Mouse (Mus musculus) CH12.LX (cell line): ENCODE results near the gene Gm49388.

ENCODE experiments used
- CTCF ChIP-seq, 2 experiments: IDR thresholded peaks in 1 of 2; conservative IDR thresholded peaks in 1 of 2; 2 replicates each; pipeline ENCODE4 v1.5.1; 2011 to 2012; ENCODE audit warnings: low read depth in 2 of 2, low read length in 2 of 2, improper control_type of control experiment in 1 of 2, inconsistent platforms in 1 of 2, mild to moderate bottlenecking in 1 of 2, moderate library complexity in 1 of 2
- EP300 ChIP-seq: IDR thresholded peaks from 2 replicates; pipeline ENCODE4 v1.6.1; 2011; ENCODE audit warnings: low read length, improper control_type of control experiment
- IRF4 ChIP-seq: IDR thresholded peaks from 2 replicates; pipeline ENCODE4 v1.6.1; 2014; ENCODE audit warnings: low read depth, mild to moderate bottlenecking, inconsistent platforms, low read length, improper control_type of control experiment
- KAT2A ChIP-seq: IDR thresholded peaks from 2 replicates; pipeline ENCODE4 v1.6.1; 2012; ENCODE audit warnings: low read length, improper control_type of control experiment, inconsistent platforms; ENCODE audit not compliant: insufficient replicate concordance
- MAX ChIP-seq: IDR thresholded peaks from 2 replicates; pipeline ENCODE4 v1.6.1; 2011; ENCODE audit warnings: low read length, improper control_type of control experiment
- POLR2A ChIP-seq: IDR thresholded peaks from 2 replicates; pipeline ENCODE4 v1.6.1; 2011; ENCODE audit warnings: low read depth, mild to moderate bottlenecking, improper control_type of control experiment, low read length
- UBTF ChIP-seq: IDR thresholded peaks from 2 replicates; pipeline ENCODE4 v1.6.1; 2012; ENCODE audit warnings: low read depth, mild to moderate bottlenecking, inconsistent platforms, low read length, improper control_type of control experiment, moderate library complexity

DNA sequence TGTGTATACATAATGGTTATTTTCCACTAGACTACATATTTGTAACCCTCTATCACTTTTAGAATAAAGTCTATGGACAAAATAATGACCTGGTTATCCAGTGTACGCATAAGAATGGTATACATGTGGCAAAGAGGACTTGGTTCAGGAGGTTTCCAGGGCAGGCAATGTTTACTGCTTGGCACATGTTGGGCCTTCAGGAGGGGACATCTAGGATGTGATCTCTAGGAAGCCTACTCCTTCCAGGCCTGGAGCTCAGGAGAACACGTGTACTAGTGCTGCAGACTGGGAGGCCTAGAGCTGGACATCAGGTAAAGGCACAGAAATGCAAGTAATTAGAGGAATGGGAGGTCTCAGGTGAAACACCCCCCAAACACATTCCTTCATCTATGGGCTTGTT is 50.1 kb downstream of the Gm49388 start:
- TF ChIP-seq CTCF (conservative IDR thresholded peaks at IDR 0.05 in 1 of 2, IDR thresholded peaks at IDR 0.05 in 1 of 2; ENCODE audit: low read depth in 2 of 2, low read length in 2 of 2) (no peak), POLR2A (no peak), UBTF (no peak), KAT2A (no peak), MAX (no peak), IRF4 (no peak), EP300 (no peak)
